Mouse (Mus musculus): Measurements from ENCODE around the gene Olfr9. TPM values are rescaled to one million over a fixed set of nuclear protein-coding genes. Genes with fewer than 3 reads are reported as not detected.
"Not testable (repeated sequence)": the region's sequence is repeated elsewhere in the genome, so short reads cannot be mapped to it uniquely, and the experiment has no call there.

Olfr9 gene
- not detected in 2 replicates for total RNA-seq (2014; rRNA removed)
- not detected in 2 replicates for polyA plus RNA-seq (2015; fragmentation: Nextera tagmentation; extraction: Ambion mirVana)

DNA sequence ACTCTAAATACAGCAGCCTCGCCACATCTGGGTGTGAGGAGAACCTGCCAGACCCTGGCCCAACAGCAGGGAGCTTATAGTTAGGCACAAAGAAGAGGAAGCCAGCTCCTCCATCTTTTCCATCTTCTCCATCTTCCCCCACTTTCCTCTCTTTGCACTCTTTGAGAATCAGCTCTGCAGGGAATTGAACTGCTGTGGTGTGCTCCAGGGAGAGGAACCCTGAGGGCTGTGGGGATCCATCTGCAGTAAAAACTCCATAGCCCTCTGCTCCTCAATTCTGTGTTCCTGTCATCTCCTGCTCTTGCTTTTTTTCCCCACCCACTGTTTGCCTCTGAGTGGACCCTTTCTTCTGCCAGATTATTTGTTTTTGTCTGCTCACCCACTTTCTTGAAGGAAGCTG lies at the start of gene Olfr9:
Olfr9 (plus strand) TSS at position 301 of the 400 bp plus-strand sequence.
- H3K9me3 ChIP-seq (ENCODE audit: low read length); H3K9ac ChIP-seq (replicated peaks; ENCODE audit: low read length, poor library complexity, severe bottlenecking); H3K27me3 ChIP-seq (ENCODE audit: insufficient read depth, low read length); DNase-seq (ENCODE audit: low spot score); H3K27ac ChIP-seq (ENCODE audit: low read depth, low read length); H3K36me3 ChIP-seq (ENCODE audit: insufficient read depth, low read length); H3K4me2 ChIP-seq (ENCODE audit: low read depth, low read length, poor library complexity, severe bottlenecking); ATAC-seq (ENCODE audit: low FRiP score); H3K4me3 ChIP-seq (ENCODE audit: low read depth, low read length); H3K4me1 ChIP-seq (ENCODE audit: insufficient read depth, low read length): not testable (repeated sequence)
- WGBS, result 53% methylated on average over 1 of the region's 1 CpGs

DNA sequence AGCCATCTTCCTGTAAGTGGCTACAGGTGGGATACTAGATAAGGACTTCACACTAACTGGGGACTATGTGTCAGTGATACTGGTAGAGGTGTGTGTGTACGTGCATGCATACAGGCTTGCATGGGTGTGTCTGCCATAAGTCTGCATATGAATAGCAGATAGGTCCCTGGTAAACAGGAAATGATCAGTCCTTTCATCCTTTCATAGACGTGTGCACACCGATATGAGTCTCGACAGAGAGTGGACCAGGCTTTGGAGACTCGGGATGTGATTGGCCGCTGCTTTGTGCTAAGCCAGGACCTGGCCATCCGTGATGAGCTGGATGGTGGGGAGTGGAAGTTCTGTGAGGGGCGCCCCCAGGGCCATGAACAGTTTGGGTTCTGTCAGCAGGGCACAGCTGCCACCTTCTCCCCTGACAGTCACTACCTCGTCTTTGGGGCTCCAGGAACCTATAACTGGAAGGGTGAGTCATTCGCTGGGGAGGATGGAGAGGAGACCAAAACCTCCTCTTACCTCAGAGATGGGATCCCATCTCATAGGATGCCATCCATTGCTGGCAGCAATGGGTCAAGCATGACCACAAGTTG lies 48.7 kb upstream of the Olfr9 start:
- no peaks in the 10 kb centered on the region for H3K9me3 ChIP-seq (ENCODE audit: low read length)
- H3K4me1 ChIP-seq (ENCODE audit: insufficient read depth, low read length), result no peaks in the 10 kb centered on the region
- H3K4me2 ChIP-seq (ENCODE audit: low read depth, low read length, poor library complexity, severe bottlenecking), result no peak overlapping the region
- H3K36me3 ChIP-seq (ENCODE audit: insufficient read depth, low read length), result no peaks in the 10 kb centered on the region
- no peak overlapping the region for H3K9ac ChIP-seq (replicated peaks; ENCODE audit: low read length, poor library complexity, severe bottlenecking)
- WGBS, result 79% methylated on average over 10 of the region's 10 CpGs
- DNase-seq (ENCODE audit: low spot score), result no peak
- no peak for TF ChIP-seq CTCF (IDR thresholded peaks at IDR 0.05)
- H3K4me3 ChIP-seq (ENCODE audit: low read depth, low read length), result no peak overlapping the region
- no peaks in the 10 kb centered on the region for H3K27me3 ChIP-seq (ENCODE audit: insufficient read depth, low read length)
- H3K27ac ChIP-seq (ENCODE audit: low read depth, low read length), result no peak overlapping the region
- ATAC-seq (ENCODE audit: low FRiP score), result no peak

DNA sequence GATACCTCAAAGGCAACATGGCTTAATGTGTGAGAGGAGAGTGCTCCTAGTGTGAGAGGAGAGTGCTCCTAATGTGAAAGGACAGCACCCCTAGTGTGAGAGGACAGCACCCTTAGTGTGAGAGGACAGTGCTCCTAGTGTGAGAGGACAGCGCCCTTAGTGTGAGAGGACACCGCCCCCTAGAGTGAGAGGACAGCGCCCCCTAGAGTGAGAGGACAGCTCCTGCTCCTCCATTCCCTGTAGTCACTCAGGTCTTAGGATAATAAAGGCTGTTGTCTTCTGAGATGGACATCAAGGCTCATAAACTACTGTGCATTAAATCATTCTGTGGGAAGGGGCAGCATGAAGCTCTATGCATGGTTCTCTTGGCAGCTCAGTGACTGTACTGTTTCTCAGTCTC lies 43.6 kb upstream of the Olfr9 start:
- peak; percentile 47 for DNase-seq (ENCODE audit: low spot score)
- H3K9ac ChIP-seq (replicated peaks; ENCODE audit: low read length, poor library complexity, severe bottlenecking), result no peak overlapping the region
- H3K36me3 ChIP-seq (ENCODE audit: insufficient read depth, low read length), result no peaks in the 10 kb centered on the region

DNA sequence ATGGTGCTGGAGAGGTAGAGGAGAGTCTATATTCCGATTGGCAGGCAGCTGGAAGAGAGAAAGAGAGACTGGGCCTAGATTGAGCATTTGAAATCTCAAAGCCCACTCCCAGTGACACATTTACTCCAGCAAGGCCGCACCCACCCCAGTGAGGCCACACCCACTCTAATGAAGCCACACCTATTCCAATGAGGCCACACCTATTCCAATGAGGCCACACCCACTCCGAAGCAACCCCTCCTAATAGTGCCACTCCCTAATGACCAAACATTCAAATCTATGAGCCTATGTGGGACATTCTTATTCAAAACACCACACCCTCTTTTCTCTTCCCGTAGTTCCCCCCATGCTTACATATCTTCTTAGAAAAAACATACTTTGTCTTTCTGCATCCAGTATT lies 41.7 kb upstream of the Olfr9 start:
- Histone ChIP-seq H3K4me3 (ENCODE audit: low read depth, low read length) (no peak overlapping the region), H3K36me3 (ENCODE audit: insufficient read depth, low read length) (no peaks in the 10 kb centered on the region), H3K9ac (replicated peaks; ENCODE audit: low read length, poor library complexity, severe bottlenecking) (no peak overlapping the region), H3K4me2 (ENCODE audit: low read depth, low read length, poor library complexity, severe bottlenecking) (no peak overlapping the region), H3K27me3 (ENCODE audit: insufficient read depth, low read length) (no peaks in the 10 kb centered on the region; the same call in 1 of the 2 replicates), H3K4me1 (ENCODE audit: insufficient read depth, low read length) (no peaks in the 10 kb centered on the region), H3K27ac (ENCODE audit: low read depth, low read length) (no peak overlapping the region), H3K9me3 (ENCODE audit: low read length) (no peaks in the 10 kb centered on the region)
- WGBS, result 91% methylated on average over 4 of the region's 4 CpGs
- no peak for DNase-seq (ENCODE audit: low spot score)
- ATAC-seq (ENCODE audit: low FRiP score), result no peak
- no peak for TF ChIP-seq CTCF (IDR thresholded peaks at IDR 0.05)

More for the DNA sequence above, 43.6 kb upstream of the Olfr9 start:
- Histone ChIP-seq H3K4me2 (ENCODE audit: low read depth, low read length, poor library complexity, severe bottlenecking) (no peak overlapping the region), H3K4me3 (ENCODE audit: low read depth, low read length) (no peak overlapping the region), H3K27ac (ENCODE audit: low read depth, low read length) (no peak overlapping the region), H3K4me1 (ENCODE audit: insufficient read depth, low read length) (no peaks in the 10 kb centered on the region), H3K27me3 (ENCODE audit: insufficient read depth, low read length) (no peaks in the 10 kb centered on the region; the same call in 1 of the 2 replicates), H3K9me3 (ENCODE audit: low read length) (no peaks in the 10 kb centered on the region)
- peak; percentile 68 for TF ChIP-seq CTCF (IDR thresholded peaks at IDR 0.05)
- WGBS, result 20% methylated on average over 3 of the region's 3 CpGs
- no peak for ATAC-seq (ENCODE audit: low FRiP score)

DNA sequence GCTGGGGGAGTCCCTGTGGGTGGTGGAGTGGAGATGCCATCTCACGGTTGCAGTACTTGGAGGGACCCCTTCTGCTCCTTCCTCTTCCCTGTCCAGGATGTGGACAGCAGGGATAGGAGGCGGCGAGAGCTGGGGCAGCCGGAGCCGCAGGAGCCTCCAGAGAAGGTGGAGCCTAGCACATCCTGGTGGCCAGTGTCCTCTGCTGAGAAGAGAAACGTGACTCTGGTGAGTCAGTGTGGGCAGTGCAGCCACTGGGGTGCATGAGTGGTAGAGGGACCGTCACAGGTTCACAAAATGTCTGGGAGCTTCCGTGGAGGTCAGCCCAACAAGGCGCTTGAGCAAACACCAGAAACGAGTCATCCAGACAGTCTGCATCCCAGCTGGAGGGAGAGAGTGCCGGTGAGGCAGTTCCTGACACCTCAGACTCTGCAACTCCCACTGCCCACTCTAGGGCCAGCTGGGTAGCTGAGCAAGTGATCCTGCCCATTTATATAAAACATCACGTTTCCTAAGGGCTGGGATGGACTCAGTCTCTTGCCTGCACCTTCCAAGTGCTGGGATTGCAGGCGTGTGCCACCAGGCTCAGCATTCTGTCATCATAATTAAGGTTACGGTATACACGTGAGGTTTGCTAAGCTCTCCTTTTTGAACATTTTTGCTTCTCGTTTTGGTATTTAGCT lies 38.9 kb upstream of the Olfr9 start:
- Histone ChIP-seq H3K4me3 (ENCODE audit: low read depth, low read length) (no peak overlapping the region), H3K27me3 (ENCODE audit: insufficient read depth, low read length) (no peaks in the 10 kb centered on the region; the same call in 1 of the 2 replicates), H3K9ac (replicated peaks; ENCODE audit: low read length, poor library complexity, severe bottlenecking) (no peak overlapping the region), H3K9me3 (ENCODE audit: low read length) (no peaks in the 10 kb centered on the region), H3K36me3 (ENCODE audit: insufficient read depth, low read length) (no peaks in the 10 kb centered on the region), H3K27ac (ENCODE audit: low read depth, low read length) (no peak overlapping the region), H3K4me1 (ENCODE audit: insufficient read depth, low read length) (no peaks in the 10 kb centered on the region), H3K4me2 (ENCODE audit: low read depth, low read length, poor library complexity, severe bottlenecking) (no peak overlapping the region)
- 75% methylated on average over 16 of the region's 16 CpGs for WGBS
- TF ChIP-seq CTCF (IDR thresholded peaks at IDR 0.05), result no peak
- no peak for ATAC-seq (ENCODE audit: low FRiP score)
- no peak for DNase-seq (ENCODE audit: low spot score)

DNA sequence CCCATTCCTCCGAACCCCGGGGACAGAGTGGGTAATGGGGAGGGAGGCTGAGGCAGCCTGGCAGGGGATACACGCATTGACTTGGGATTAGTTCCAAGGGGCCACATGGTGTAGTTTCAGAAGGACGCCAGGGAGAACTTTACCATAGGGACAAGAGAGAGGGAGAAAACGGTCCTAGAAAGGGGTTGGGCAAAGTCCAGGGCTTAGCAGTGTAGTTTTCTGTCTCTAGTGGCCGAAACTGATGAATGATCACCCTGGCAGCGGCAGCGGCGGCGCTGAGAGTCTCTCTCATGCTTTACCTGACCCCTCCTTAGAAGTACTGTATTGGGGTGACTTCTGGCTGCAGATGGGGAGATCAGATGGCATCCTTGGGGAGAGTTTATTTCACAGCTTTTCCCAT lies 30.9 kb upstream of the Olfr9 start:
- Histone ChIP-seq H3K27me3 (ENCODE audit: insufficient read depth, low read length) (no peaks in the 10 kb centered on the region), H3K4me1 (ENCODE audit: insufficient read depth, low read length) (no peaks in the 10 kb centered on the region), H3K36me3 (ENCODE audit: insufficient read depth, low read length) (no peaks in the 10 kb centered on the region), H3K9me3 (ENCODE audit: low read length) (no peaks in the 10 kb centered on the region), H3K4me3 (ENCODE audit: low read depth, low read length) (no peak overlapping the region), H3K4me2 (ENCODE audit: low read depth, low read length, poor library complexity, severe bottlenecking) (no peak overlapping the region), H3K9ac (replicated peaks; ENCODE audit: low read length, poor library complexity, severe bottlenecking) (no peak overlapping the region), H3K27ac (ENCODE audit: low read depth, low read length) (no peak overlapping the region)
- WGBS, result 82% methylated on average over 10 of the region's 10 CpGs
- DNase-seq (ENCODE audit: low spot score), result no peak
- TF ChIP-seq CTCF (IDR thresholded peaks at IDR 0.05), result no peak
- no peak for ATAC-seq (ENCODE audit: low FRiP score)
